Mouse (Mus musculus): ENCODE measurements at regions not wholly inside any gene's neighbourhood (a gene's known extent, or its start where the extent isn't known, plus 50 kb on each side); places are given as distances from the start of the nearest gene placed in this dataset.

- no peak for DNase-seq (ENCODE audit: low spot score)
Measured at GRCm38 (mm10) chr11:82668026-82668425, 96.1 kb downstream of the Cct6b start.

- no peak for DNase-seq (ENCODE audit: low spot score)
Measured at GRCm38 (mm10) chr11:82664076-82664475, 100.0 kb downstream of the Cct6b start.

DNA sequence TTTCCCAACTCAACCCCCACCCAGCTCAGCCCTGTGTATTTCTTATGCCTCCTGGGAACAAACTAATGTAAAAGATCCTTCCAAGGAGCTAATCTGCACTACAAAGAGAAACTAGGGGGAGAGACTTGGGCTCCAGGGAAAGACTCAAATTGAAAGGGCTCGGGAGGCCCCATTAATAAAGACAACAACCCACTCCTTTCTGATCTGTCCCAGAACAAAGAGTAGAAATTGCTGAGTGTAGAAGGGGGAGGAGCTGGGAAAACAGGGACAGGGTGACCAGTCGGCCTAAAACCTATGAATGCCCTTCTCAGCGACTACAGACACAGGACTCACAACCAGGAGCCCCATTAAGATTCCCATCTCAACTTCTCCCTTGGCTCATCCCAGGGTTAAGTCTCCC lies 102.0 kb downstream of the Cct6b start:
- no peak for DNase-seq (ENCODE audit: low spot score)

DNA sequence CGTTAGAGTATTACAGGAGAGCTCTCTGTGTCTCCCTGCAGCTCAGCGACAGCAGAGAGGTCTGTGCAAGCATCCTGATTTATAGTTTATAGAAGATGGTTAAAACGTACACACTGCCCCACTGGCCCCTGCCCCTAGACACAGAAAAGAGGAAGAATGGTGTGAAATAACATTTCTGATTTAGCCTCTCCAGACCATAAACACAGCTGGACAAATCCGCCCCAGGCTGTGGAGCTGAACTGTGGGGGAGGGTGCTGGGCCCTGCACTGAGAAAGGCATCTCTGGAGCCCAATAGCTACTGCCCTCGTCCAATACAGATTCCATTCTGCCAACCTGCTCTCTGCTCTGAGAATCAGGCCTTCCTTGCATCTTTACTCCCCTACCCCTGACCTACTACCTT lies 112.4 kb downstream of the Cct6b start:
- DNase-seq (ENCODE audit: low spot score): no peak

GRCm38 (mm10) chr11:82638513-82638912 lies 125.6 kb downstream of the Cct6b start:
- DNase-seq (ENCODE audit: low spot score): no peak

DNA sequence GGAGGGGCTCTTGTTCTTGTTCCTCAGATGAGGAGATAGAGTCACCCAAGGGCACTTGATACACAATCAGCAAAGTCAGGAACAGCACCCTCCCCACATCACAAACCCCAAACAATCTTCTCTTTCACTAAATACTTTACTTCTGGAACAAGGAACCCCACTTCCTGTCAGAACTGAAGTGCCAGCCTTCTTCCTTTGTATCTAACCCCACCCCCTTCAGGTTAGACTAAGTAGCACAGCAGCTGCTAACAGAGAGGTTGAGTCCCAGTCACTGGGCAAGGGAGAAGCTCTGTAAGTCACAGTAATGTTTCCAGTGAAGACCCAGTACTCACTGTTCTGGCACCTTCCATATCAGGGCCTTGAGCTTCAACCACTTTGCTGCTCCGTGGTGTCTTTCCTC lies 131.9 kb downstream of the Cct6b start:
- DNase-seq (ENCODE audit: low spot score): no peak

DNA sequence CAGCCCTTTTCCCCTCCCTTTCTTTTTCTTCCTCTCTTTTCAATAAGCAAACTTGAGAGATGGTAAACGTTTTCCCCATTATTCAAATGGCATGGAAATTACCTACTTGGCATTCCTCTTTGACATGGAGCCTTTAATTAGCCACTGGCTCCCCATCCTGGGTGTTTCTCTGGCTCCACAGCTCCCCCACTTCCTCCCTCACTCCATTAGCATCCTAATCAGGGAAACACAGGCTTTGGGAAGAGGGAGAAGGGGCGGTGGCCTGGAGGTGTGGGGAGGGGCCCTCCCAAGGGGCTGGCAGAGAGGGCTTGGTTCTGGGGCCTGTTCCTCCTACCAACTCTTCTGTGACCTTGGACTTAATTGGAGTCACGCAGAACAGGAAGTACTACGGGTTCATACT lies 132.7 kb downstream of the Cct6b start:
- DNase-seq (ENCODE audit: low spot score): no peak

GRCm38 (mm10) chr11:82626501-82627111 lies 137.5 kb downstream of the Cct6b start:
- DNase-seq (ENCODE audit: low spot score): no peak

- no peak for DNase-seq (ENCODE audit: low spot score)
Measured at GRCm38 (mm10) chr11:82621061-82621460, 143.1 kb downstream of the Cct6b start.

GRCm38 (mm10) chr11:82619418-82619817 lies 144.7 kb downstream of the Cct6b start:
- peak; percentile 5 for DNase-seq (ENCODE audit: low spot score)

GRCm38 (mm10) chr11:82618457-82618856 lies 145.7 kb downstream of the Cct6b start:
- no peak for DNase-seq (ENCODE audit: low spot score)

- no peak for DNase-seq (ENCODE audit: low spot score)
Measured at GRCm38 (mm10) chr11:82616856-82617255, 147.3 kb downstream of the Cct6b start.

GRCm38 (mm10) chr11:82614356-82614755 lies 149.8 kb downstream of the Cct6b start:
- no peak for DNase-seq (ENCODE audit: low spot score)

GRCm38 (mm10) chr11:82613503-82613902 lies 150.6 kb downstream of the Cct6b start:
- peak; percentile 30 for DNase-seq (ENCODE audit: low spot score)

DNA sequence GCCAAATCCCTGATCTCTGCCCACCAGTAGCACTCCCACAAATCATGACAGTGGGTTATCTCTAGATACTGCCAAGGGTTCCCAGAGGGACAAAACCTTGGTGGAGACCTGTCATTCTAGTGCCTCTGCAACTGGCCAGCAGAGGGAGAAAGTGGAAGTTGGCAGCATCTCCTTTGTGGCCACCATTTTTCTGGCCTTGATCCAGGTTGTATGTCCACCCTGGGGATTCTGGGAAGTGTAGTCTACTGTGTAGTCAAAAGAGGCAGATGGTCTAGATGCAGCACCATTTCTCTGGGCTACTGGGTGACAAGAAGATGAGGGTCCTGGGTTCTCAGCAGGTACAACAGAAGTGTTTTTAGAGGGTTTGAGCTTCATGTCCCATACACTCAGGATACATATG lies 152.1 kb downstream of the Cct6b start:
- peak; percentile 0 for DNase-seq (ENCODE audit: low spot score)

DNA sequence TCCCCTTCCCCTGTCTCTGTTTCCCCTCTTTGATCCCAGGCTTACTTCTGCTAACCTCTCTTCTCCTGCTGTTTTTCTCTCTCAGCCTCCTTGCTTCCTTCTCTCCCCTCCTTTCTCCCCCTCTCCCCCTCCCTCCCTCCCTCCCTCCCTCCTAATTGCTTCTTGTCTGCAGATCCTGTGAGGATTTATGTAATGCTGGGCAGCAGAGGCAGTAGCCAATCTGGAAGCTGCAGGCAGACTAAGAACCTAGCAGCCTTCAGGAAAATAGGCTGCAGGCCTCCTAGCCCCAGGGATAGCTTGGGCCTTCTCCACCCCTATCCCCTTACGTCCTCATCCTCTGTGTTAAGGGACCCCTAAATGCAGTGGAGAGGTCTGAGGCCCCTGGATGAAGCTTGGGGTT lies 155.2 kb downstream of the Cct6b start:
- DNase-seq (ENCODE audit: low spot score): no peak

GRCm38 (mm10) chr11:82607661-82608060 lies 156.5 kb downstream of the Cct6b start:
- DNase-seq (ENCODE audit: low spot score): no peak

GRCm38 (mm10) chr11:82604251-82604835 lies 159.8 kb downstream of the Cct6b start:
- no peak for DNase-seq (ENCODE audit: low spot score)

- DNase-seq (ENCODE audit: low spot score): no peak
Measured at GRCm38 (mm10) chr11:82602818-82603217, 161.3 kb downstream of the Cct6b start.

GRCm38 (mm10) chr11:82602250-82602649 lies 161.9 kb downstream of the Cct6b start:
- no peak for DNase-seq (ENCODE audit: low spot score)

- DNase-seq (ENCODE audit: low spot score): no peak
Measured at GRCm38 (mm10) chr11:82600151-82600550, 164.0 kb downstream of the Cct6b start.

DNA sequence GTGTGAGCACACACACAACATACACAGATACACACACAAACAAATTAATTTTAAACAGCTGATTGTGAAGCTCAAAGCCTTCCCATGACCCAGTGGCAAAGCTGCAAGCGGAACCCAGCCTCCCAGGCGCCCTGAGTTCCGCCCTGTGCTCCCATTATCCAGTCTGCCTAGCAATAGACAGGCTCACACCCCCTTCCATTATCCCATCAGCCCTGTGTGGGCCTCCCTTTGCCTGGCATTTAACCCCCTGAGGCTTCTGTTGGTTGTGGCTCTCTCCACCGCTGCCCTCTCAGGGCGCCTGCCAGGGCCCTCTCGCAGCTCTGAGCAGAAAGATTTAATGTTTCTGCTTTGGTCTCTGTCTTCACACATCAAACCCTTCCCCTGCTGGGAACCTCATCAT lies 166.4 kb downstream of the Cct6b start:
- DNase-seq (ENCODE audit: low spot score): no peak

- no peak for DNase-seq (ENCODE audit: low spot score)
Measured at GRCm38 (mm10) chr11:82596801-82597200, 167.3 kb downstream of the Cct6b start.

DNA sequence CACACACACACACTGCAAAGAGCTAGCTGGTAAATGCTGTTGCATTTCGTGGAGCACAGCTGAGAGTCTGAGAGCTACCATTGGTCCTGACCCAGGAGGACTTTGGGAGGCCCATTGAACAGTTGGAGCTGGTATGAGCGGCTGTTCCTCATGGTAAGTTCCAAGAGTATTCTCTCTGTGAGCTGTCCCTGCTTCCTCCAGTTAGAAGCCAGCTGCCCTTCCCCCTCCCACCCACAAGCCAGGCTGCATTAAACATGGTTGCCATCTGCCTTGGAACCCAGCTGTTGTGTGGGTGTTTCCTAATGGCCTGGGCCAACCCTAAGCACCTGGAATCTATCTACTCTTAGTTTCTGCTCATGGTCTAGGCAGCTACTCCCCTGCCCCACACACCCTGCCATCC lies 174.4 kb downstream of the Cct6b start:
- no peak for DNase-seq (ENCODE audit: low spot score)
